Mouse (Mus musculus) bone marrow, adult 2 months (tissue): ENCODE results near the gene Meis2. TPM values are rescaled to one million over a fixed set of nuclear protein-coding genes. Genes with fewer than 3 reads are reported as not detected.

Experiments used
- H3K27ac ChIP-seq: fragments of 200-500 bp; 2 replicates; pipeline ENCODE4 v1.5.1; 2012; ENCODE audit warnings: low read depth, mild to moderate bottlenecking, control low read depth, inconsistent platforms, low read length; ENCODE audit not compliant: control insufficient read depth, poor library complexity, insufficient read depth
- H3K4me1 ChIP-seq: fragments of 200-500 bp; 2 replicates; pipeline ENCODE4 v1.6.1; 2011; ENCODE audit warnings: low read length; ENCODE audit not compliant: control insufficient read depth, insufficient read depth
- H3K4me3 ChIP-seq: fragments of 200-500 bp; replicated peaks from 2 replicates; pipeline ENCODE3; 2011; ENCODE audit warnings: mild to moderate bottlenecking, low read depth, low read length, control low read depth; ENCODE audit not compliant: control insufficient read depth
- CTCF ChIP-seq: fragments of 200-500 bp; IDR thresholded peaks from 2 replicates; pipeline ENCODE4 v1.5.1; 2011; ENCODE audit warnings: low read length, control low read depth; ENCODE audit not compliant: control insufficient read depth, insufficient read depth
- POLR2A ChIP-seq: fragments of 200-500 bp; IDR thresholded peaks from 2 replicates; pipeline ENCODE4 v1.6.1; 2011; ENCODE audit warnings: low read depth, mild to moderate bottlenecking, control low read depth, low read length, borderline replicate concordance; ENCODE audit not compliant: control insufficient read depth
- WGBS: fragments of 180-500 bp; shearing (Covaris S2); methylation state at CpG from one replicate; pipeline ENCODE4 v1.1.7; 2018; 5-methylcytosine and 5-hydroxymethylcytosine counted together
- polyA plus RNA-seq: library from polyadenylated mRNA; stranded (reverse); fragments of >200 nt; gene quantifications from 2 replicates; pipeline ENCODE4 v1.2.4, GENCODE M21; 2011; ENCODE audit warnings: low replicate concordance; ENCODE audit not compliant: missing spikeins, insufficient read depth, insufficient read length

Gene Meis2
- polyA plus RNA-seq, 1 experiment = 7.9 TPM

- WGBS = 69% methylated on average over 9 of the region's 9 CpGs
- Histone ChIP-seq H3K4me1 (no peaks in the 10 kb centered on the region), H3K4me3 (no peak overlapping the region), H3K27ac (no peak overlapping the region)
- TF ChIP-seq POLR2A (no peak), CTCF (no peak)
Observed at GRCm38 (mm10) chr2:116051906-116052614, 13.6 kb downstream of the Meis2 start.

DNA sequence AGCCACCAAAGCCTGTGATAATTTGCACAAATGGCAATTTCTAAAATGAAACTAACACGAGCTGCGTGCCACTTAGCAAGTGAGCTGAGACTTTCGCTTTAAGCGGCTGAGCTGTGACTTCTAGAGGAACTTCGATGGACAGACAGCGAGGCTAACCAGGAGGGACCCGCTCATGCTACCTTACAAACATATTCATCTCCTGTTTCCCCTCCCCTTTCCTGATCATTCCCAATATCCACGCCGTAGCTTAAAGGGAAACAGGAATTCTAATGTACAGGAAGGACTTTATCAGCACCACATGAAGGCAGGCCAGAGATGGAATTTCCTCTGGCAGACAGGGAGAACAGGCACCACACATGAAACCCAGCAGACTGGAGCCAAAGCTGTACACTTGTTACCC lies 15.9 kb downstream of the Meis2 start:
- no peak overlapping the region for H3K4me3 ChIP-seq
- 5% methylated on average over 9 of the region's 9 CpGs for WGBS

GRCm38 (mm10) chr2:116047365-116047764 lies 18.3 kb downstream of the Meis2 start:
- TF ChIP-seq POLR2A = no peak
- TF ChIP-seq CTCF = no peak
- 82% methylated on average over 8 of the region's 8 CpGs for WGBS
- no peaks in the 10 kb centered on the region for H3K4me1 ChIP-seq

More for the DNA sequence above, 15.9 kb downstream of the Meis2 start:
- Histone ChIP-seq H3K27ac (no peak overlapping the region), H3K4me1 (no peaks in the 10 kb centered on the region)
- no peak for TF ChIP-seq POLR2A
- no peak for TF ChIP-seq CTCF

GRCm38 (mm10) chr2:116045048-116045447 lies 20.6 kb downstream of the Meis2 start:
- H3K4me1 ChIP-seq = no peaks in the 10 kb centered on the region
- TF ChIP-seq POLR2A (no peak), CTCF (no peak)
- 65% methylated on average over 7 of the region's 7 CpGs for WGBS

More at GRCm38 (mm10) chr2:116047365-116047764, 18.3 kb downstream of the Meis2 start:
- Histone ChIP-seq H3K27ac (no peak overlapping the region), H3K4me3 (no peak overlapping the region)

GRCm38 (mm10) chr2:116042934-116043698 lies 22.5 kb downstream of the Meis2 start:
- 85% methylated on average over 12 of the region's 12 CpGs for WGBS
- TF ChIP-seq POLR2A (no peak), CTCF (no peak)

More at GRCm38 (mm10) chr2:116045048-116045447, 20.6 kb downstream of the Meis2 start:
- no peak overlapping the region for H3K27ac ChIP-seq
- no peak overlapping the region for H3K4me3 ChIP-seq

GRCm38 (mm10) chr2:116042447-116042846 lies 23.2 kb downstream of the Meis2 start:
- TF ChIP-seq CTCF (no peak), POLR2A (no peak)
- no peak overlapping the region for H3K27ac ChIP-seq
- no peak overlapping the region for H3K4me3 ChIP-seq
- WGBS = 85% methylated on average over 9 of the region's 9 CpGs
- H3K4me1 ChIP-seq = no peaks in the 10 kb centered on the region

More at GRCm38 (mm10) chr2:116042934-116043698, 22.5 kb downstream of the Meis2 start:
- no peak overlapping the region for H3K4me3 ChIP-seq
- H3K27ac ChIP-seq = no peak overlapping the region
- H3K4me1 ChIP-seq = no peaks in the 10 kb centered on the region

DNA sequence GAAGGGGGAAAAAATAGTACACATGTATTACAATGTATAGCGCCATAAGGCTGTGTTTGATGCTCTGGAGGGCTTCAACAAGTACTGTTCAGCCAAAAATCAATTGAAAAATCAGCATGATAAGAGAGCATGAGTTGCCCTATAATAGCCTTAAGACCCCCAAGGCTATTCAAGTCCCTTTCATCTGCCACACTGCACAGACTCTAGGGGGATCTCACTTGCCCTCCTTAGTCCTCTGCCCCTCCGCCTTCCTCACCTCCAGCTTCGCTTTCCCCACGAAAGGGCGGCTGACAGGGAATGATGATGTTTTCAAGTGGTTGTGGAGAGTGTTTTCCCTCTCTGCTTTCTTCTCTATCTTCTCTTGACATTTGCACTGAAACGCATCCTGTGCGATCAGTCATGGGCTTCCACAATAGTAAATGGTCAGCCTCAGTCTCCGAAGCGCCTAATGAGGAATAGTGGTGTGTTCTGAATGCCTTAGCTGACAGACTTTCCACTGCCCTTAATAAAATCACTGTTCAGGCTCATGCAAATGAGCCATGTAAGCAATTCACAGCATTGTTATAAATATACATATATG lies 23.9 kb downstream of the Meis2 start:
- no peaks in the 10 kb centered on the region for H3K4me1 ChIP-seq
- no peak overlapping the region for H3K27ac ChIP-seq
- TF ChIP-seq CTCF (no peak), POLR2A (no peak)
- no peak overlapping the region for H3K4me3 ChIP-seq
- 82% methylated on average over 9 of the region's 9 CpGs for WGBS

GRCm38 (mm10) chr2:116035345-116035744 lies 30.3 kb downstream of the Meis2 start:
- WGBS = 88% methylated on average over 5 of the region's 5 CpGs
- no peaks in the 10 kb centered on the region for H3K4me1 ChIP-seq
- TF ChIP-seq POLR2A (no peak), CTCF (no peak)
- H3K4me3 ChIP-seq = no peak overlapping the region
- H3K27ac ChIP-seq = no peak overlapping the region

DNA sequence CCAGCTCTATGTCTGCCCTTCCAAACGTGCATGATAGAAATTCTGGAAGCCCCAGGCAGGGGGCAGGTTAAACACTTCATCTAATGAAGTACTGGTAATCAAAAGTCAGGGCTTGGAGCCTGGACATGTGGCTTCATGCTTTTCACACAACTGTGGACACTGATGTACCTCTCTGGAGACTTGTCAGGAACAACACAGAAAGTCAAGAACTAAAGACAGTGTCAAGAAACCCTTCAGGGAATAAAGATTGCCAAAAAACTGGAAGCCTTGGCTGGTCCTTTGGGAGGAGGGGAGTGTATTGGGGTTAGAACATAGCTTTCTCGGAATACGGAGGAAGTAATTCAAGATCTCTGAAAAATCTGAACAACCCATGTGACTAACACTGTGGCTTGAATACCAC lies 37.5 kb downstream of the Meis2 start:
- H3K4me3 ChIP-seq = no peak overlapping the region
- no peaks in the 10 kb centered on the region for H3K4me1 ChIP-seq
- TF ChIP-seq POLR2A (no peak), CTCF (no peak)
- 55% methylated on average over 3 of the region's 3 CpGs for WGBS
- no peak overlapping the region for H3K27ac ChIP-seq
